Mouse (Mus musculus) frontal cortex, adult (tissue): ENCODE results near the gene Rnf114.

ENCODE experiments used
- ATAC-seq: cut with Nextera tagmentation; 2 replicates; pipeline ENCODE4 v1.9.2; 2017; ENCODE audit warnings: mild to moderate bottlenecking, moderate library complexity, mixed read lengths; ENCODE audit not compliant: low TSS enrichment

Rnf114 gene

DNA sequence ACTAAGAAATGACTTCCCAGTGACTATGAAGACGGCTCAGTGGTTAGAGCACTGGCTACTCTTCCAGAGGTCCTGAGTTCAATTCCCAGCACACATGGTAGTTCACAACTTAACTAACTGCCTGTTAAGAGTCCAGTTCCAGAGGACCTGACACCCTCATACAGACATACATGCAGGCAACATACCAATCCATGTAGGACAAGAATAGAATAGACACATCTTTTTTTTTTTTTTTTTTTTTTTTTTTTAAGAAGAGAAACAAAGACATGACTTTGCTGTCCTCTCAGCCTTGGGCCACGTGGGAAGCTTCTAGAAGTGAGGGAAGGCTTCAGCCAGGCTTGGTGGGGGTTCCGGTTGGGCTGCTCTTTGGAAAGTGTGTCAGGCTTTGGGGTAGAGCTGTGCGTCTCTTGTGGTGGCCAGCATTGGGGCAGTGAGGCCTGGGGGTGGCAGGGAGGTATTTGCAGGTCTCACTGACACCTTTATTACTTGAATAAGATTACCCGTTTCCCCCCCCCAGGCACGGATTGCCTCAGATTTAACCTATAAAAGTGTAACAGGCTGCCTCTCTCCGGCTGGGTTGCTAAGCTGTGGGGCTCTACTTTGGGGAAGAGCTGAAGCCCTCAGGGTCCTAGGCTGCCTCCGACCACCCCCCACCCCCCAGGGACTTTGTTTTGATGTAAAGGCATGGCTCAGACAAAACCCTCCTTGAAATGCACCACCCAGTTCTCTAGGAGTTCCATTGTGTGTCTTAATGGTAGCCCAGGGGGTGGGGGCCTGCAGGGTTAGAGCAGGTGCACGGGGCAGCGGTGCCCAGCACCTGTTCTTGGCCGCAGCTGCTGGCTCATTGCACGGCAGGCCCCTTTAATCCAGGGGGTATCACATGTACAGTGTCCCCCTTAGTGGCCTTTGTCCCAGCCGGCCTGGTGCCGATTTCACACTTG is 47.4 kb downstream of the Rnf114 start:
- no peak for ATAC-seq

DNA sequence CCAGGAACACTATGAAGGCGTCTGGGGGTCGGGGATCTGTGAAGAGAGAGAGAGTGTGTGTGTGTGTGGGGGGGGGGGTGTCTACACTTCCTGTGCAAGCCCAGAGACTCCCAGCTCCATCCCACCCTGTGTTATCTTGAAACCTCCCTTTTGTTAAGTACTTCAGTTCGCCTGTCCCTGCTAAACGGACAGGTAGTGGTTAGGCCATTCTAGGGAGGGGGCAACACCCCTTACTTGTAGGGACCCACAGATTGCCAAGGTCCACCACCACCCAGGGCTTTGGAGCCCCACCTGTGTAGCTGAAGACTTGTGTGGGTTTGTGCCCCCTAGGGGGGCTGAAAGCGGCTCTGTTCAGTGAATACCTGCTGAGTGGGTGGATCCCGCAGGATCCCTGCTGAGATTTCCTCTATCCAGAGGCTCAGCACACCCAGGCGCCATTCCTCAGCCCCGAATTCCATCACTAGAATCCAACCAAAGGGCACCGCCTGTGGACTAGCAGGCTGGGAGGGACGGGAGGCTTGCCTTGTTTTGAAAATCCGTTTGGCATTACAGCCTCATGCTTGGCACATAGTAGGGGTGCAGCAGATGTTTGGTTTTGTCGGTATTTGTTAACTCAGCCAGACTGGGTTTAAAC is 48.1 kb downstream of the Rnf114 start:
- no peak for ATAC-seq

DNA sequence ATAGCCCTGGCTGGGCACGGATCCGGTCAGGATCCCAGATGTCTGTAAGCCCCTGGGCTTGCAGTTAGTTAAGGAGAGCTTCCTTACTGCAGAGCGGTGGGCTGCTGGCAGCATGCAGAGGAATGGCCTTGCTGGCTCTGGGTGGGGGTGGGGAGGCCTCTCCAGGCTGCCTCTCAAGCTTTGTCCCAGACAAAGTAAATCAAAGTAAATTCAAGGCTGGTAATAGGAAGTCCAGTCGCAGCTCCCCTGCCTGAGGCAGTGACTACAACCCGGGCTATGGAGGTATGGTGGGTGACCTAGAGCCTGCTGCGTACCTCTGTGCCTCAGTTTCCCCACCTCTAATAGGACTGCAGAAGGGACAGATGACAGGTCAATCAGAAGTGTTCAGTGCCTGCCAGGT is 48.9 kb downstream of the Rnf114 start:
- no peak for ATAC-seq

DNA sequence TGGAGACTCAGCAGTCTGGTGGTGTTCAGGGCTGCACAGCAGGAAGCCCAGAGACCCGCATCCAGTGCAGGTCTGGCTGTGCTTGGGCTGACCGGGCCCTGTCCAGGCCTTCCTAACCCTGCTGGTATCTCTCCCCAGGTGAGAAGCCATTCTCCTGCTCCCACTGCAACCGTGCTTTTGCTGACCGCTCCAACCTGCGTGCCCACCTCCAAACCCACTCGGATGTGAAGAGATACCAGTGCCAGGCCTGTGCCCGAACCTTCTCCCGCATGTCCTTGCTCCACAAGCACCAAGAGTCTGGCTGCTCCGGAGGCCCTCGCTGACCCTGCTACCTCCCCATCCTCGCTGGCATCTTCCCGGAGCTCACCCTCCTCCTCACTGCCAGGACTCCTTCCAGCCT is 49.3 kb downstream of the Rnf114 start:
- ATAC-seq, result no peak

DNA sequence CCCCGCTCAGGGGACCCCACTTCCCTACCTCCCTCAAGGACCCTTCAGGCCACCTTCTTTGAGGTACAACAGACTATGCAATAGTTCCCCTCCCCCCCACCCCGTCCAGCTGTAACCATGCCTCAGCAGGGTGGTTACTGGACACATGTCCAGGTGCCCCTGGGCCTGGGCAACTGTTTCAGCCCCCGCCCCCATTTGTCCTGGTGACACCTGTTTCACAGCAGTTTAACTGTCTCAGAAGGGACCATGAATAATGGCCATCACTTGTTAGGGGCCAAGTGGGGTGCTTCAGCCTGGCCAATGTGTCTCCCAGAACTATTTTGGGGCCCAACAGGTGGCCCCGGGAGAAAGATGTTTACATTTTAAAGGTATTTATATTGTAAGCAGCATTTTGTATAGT is 49.9 kb downstream of the Rnf114 start:
- no peak for ATAC-seq

- no peak for ATAC-seq
Observed at GRCm38 (mm10) chr2:167543121-167544003, 50.9 kb downstream of the Rnf114 start.

DNA sequence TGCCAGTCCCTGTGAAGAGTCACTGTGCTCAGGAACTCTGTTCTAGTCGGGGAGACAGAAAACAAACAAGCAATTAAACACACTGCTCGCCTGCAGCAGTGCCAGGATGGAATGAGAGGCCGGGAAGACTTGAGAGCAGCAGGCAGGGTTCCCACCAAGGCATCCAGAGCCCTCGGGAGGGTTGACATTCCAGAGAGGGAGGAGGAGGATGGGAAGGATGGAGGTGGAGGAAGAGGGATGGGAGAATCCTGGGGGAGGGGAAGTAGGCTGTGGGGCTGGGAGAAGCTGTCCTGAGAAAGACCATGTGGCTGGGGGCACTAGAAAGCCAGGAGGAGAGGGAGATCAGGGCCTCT is 51.5 kb downstream of the Rnf114 start:
- no peak for ATAC-seq

- ATAC-seq, result no peak
Observed at GRCm38 (mm10) chr2:167544456-167544855, 52.0 kb downstream of the Rnf114 start.

- no peak for ATAC-seq
Observed at GRCm38 (mm10) chr2:167546447-167547195, 54.2 kb downstream of the Rnf114 start.

DNA sequence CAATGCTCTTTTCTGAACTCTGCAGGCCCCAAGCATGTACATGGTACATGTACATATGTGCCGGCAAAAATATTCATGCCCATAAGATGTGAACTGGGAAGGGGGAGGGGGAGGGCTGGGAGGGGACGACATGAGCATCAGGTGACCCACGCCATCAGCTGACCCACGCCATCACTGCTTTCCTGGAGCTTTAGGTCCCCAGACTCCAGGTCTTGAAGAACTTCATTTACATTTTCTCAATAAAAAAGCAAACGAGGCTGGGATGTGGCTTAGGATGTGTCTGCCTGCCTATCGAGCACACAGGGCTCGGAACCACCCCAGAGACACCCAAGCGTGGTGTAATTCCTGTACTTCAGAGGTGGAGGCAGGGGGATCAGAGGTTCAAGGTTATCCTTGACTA is 55.0 kb downstream of the Rnf114 start:
- no peak for ATAC-seq

DNA sequence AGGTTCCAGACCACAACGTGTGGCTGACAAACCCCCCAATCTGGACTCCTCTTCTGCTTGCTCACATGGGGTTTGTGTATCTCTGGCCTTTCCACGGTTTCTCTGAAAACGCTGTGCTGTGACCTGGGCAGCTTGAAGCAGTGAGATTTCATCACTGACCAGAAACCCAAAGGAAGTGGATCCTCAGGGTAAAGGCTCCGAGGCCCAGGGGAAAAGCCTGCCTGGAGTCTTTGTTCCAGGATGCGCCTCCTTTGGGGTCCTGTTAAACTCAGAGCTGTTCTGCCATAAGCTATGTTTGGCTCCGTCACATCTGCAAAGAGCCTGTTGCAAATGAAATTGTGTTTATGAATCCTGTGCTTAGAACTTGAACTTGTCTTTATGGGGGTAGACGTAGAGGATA is 56.5 kb downstream of the Rnf114 start:
- ATAC-seq, result no peak

- no peak for ATAC-seq
Observed at GRCm38 (mm10) chr2:167550341-167550854, 58.0 kb downstream of the Rnf114 start.

GRCm38 (mm10) chr2:167551342-167551920 is 59.0 kb downstream of the Rnf114 start:
- ATAC-seq, result no peak

DNA sequence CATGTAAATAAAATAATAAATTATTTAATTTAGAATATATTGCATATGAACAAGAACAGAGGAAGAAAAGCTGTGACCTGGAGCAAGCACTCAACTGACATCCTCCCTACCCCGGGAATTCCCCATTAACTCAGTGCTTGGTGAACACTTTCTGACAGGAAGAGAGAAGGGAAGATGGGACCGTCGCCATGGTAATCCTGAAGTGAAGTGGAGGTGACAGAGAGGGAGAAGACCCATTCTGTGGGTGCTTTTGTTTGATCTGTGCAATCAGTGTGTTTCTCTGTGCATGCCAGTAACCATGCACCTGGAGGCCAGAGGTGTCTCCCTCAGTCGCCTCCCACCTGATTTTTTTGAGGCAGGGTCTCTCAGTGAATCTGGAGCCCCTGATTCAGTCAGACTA is 59.8 kb downstream of the Rnf114 start:
- ATAC-seq, result no peak

- no peak for ATAC-seq
Observed at GRCm38 (mm10) chr2:167552927-167553402, 60.5 kb downstream of the Rnf114 start.

GRCm38 (mm10) chr2:167555766-167556165 is 63.3 kb downstream of the Rnf114 start:
- no peak for ATAC-seq

GRCm38 (mm10) chr2:167559413-167559812 is 67.0 kb downstream of the Rnf114 start:
- no peak for ATAC-seq

DNA sequence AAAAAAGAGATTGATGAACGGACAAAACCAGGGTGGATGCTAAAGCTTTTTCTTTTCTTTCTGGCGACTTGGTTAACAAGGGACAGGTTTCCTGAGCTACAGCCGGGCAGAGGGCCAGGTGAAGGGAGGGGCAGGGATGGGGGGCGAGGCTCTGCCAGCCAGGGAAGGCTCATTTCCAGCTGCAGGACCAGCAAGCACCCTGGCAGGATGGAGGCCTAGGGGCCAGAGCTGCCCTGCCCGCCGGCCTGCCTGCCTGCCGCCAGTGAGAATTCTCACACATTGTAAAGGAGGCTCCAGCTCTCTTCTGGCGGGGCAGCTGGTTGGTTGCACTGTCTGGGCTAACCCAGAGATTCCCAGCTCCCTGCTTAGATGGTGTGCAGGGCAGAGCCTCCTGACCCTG is 69.7 kb downstream of the Rnf114 start:
- no peak for ATAC-seq

DNA sequence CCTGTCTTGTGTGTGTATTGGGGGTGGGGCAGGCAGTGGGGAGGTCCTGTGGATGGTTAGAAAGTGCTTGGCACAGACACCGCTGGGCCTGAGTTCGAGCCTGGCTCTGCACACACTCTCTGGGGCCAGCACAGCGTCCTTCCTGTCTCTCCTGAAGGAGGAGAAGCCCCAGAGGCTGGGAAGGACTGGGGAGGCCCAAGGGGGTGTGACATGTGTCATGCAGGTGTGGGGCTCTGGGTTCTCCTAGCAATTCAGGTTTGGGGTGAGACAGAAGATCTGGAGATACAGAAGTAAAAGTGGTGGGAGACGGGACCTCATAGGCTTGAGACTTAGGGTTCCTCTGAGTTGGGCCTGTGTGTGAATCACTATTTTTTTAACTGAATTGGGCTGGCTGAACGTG is 70.6 kb downstream of the Rnf114 start:
- no peak for ATAC-seq

- ATAC-seq, result no peak
Observed at GRCm38 (mm10) chr2:167563703-167564102, 71.3 kb downstream of the Rnf114 start.
